Mouse (Mus musculus): Measurements from ENCODE around the gene Higd1b. TPM values are rescaled to one million over a fixed set of nuclear protein-coding genes. Genes with fewer than 3 reads are reported as not detected.

Gene Higd1b
- 13.7 and 14.5 TPM in 2 replicates for polyA plus RNA-seq (2015; fragmentation: Nextera tagmentation; extraction: Ambion mirVana)

DNA sequence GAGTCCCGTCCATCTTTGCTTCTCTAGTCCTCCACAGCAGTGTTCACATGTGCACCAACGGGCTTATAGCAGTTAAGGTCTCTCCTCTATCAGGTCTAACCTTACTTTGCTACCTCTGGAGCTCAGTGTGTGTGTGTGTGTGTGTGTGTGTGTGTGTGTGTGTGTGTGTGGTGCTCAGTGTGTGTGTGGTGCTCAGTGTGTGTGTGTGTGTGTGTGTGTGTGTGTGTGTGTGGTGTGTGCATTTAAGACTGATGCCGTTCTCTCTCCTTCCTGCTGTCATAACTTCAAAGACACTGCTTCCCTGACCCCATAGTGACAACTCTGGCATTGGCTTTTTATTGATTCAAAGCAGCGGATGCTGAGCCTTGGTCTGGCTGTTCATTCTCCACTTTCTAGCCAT, at the start of gene Higd1b:
Gene Higd1b (plus strand): TSS at position 301 of the 400 bp plus-strand sequence.
- H3K9me3 ChIP-seq (ENCODE audit: control insufficient read depth, low read length) = no peaks in the 10 kb centered on the region
- ATAC-seq = no peak
- H3K4me2 ChIP-seq (ENCODE audit: low read length) = no peak within 1 kb of the TSS
- no peak within 1 kb of the TSS for H3K27ac ChIP-seq (ENCODE audit: low read length)
- H3K27me3 ChIP-seq (replicated peaks; ENCODE audit: control insufficient read depth, insufficient read depth, low read length) = no peaks in the 10 kb centered on the region
- H3K4me1 ChIP-seq (replicated peaks; ENCODE audit: control insufficient read depth, insufficient read depth, low read length) = no peaks in the 10 kb centered on the region
- H3K36me3 ChIP-seq (ENCODE audit: control insufficient read depth, insufficient read depth) = peaks cover 9% of the 10 kb centered on the region; the same call in 1 of the 2 replicates
- H3K4me3 ChIP-seq (replicated peaks; ENCODE audit: low read length) = no peak within 1 kb of the TSS
- WGBS = 79% methylated on average over 4 of the region's 4 CpGs
- H3K9ac ChIP-seq (replicated peaks; ENCODE audit: low read depth, low read length) = no peak within 1 kb of the TSS

DNA sequence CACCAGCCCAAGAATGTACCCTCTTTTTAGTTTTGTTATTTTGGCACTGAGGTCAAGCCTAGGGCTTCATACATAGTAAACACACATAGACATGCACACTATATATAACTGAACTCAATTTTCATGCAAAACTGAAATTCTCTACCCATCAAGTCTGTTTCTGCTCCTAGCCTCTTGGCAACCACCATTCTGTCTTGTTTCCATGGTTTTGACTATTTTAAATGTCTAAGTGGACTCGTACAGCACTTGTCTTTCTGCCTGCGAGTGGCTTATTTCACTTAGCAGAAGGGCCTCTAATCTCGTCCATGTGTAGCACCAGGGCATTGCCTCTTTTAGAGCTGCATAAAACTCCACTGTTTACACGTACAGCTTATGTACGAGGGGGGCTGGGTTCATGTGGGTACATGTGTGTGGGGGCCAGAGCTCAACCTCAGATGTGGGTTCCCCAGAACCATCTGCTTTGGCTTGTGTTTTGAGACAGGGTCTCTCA, 47.9 kb upstream of the Higd1b start:
- no peak overlapping the region for H3K4me3 ChIP-seq (replicated peaks; ENCODE audit: low read length)
- ATAC-seq = no peak
- no peak overlapping the region for H3K27ac ChIP-seq (ENCODE audit: low read length)
- no peak overlapping the region for H3K4me2 ChIP-seq (ENCODE audit: low read length)
- WGBS = 72% methylated on average over 5 of the region's 5 CpGs
- no peaks in the 10 kb centered on the region for H3K9me3 ChIP-seq (ENCODE audit: control insufficient read depth, low read length)
- H3K36me3 ChIP-seq (ENCODE audit: control insufficient read depth, insufficient read depth) = no peaks in the 10 kb centered on the region
- no peak overlapping the region for H3K9ac ChIP-seq (replicated peaks; ENCODE audit: low read depth, low read length)
- no peaks in the 10 kb centered on the region for H3K4me1 ChIP-seq (replicated peaks; ENCODE audit: control insufficient read depth, insufficient read depth, low read length)
- no peaks in the 10 kb centered on the region for H3K27me3 ChIP-seq (replicated peaks; ENCODE audit: control insufficient read depth, insufficient read depth, low read length)

DNA sequence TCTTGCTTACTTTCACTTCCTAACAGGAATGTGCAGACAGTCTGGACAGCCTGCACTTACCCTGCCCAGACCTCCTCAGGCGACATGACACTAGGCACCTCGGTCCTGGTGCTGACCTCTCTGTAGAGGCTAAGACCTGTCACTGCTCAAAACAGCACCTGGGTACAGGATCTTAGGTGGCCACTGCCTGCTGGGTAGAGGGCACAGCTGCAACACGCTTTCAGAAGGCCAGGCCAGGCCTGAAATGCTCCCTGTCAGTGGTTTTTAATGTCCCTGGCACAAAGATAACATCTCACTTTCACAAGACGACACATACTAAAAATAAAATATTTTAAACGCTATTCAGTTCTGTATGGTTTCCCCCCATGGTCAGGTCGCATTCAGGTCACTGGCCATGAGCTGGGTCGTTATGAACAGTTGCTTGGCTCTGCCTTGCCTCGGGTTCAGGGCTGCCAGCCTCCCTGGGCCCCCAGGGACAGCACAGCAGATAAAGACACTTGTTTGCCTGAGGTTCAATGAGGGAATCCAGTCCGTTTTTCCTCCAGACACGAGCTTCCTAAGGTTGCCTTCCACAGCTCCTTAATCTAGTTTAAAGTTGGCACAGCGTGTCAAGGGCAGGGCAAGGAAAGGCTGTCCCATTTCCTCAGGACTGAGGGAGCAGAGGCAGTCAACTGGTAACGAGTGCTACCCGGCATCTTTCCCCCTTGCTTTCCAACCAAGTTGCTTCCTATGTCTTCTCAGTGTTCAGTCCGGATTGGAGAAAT, 43.8 kb upstream of the Higd1b start:
- Histone ChIP-seq H3K36me3 (ENCODE audit: control insufficient read depth, insufficient read depth) (no peaks in the 10 kb centered on the region; the same call in 1 of the 2 replicates), H3K9ac (replicated peaks; ENCODE audit: low read depth, low read length) (no peak overlapping the region), H3K4me2 (ENCODE audit: low read length) (no peak overlapping the region), H3K4me3 (replicated peaks; ENCODE audit: low read length) (no peak overlapping the region), H3K4me1 (replicated peaks; ENCODE audit: control insufficient read depth, insufficient read depth, low read length) (no peaks in the 10 kb centered on the region), H3K9me3 (ENCODE audit: control insufficient read depth, low read length) (no peaks in the 10 kb centered on the region), H3K27ac (ENCODE audit: low read length) (no peak overlapping the region), H3K27me3 (replicated peaks; ENCODE audit: control insufficient read depth, insufficient read depth, low read length) (no peaks in the 10 kb centered on the region)
- WGBS = 62% methylated on average over 14 of the region's 14 CpGs
- no peak for ATAC-seq

- Histone ChIP-seq H3K27ac (ENCODE audit: low read length) (no peak overlapping the region), H3K4me1 (replicated peaks; ENCODE audit: control insufficient read depth, insufficient read depth, low read length) (no peaks in the 10 kb centered on the region), H3K36me3 (ENCODE audit: control insufficient read depth, insufficient read depth) (no peaks in the 10 kb centered on the region; the same call in none of the 2 replicates), H3K27me3 (replicated peaks; ENCODE audit: control insufficient read depth, insufficient read depth, low read length) (no peaks in the 10 kb centered on the region), H3K4me2 (ENCODE audit: low read length) (no peak overlapping the region), H3K4me3 (replicated peaks; ENCODE audit: low read length) (no peak overlapping the region), H3K9ac (replicated peaks; ENCODE audit: low read depth, low read length) (no peak overlapping the region), H3K9me3 (ENCODE audit: control insufficient read depth, low read length) (no peaks in the 10 kb centered on the region)
- no peak for ATAC-seq
- WGBS = 58% methylated on average over 8 of the region's 8 CpGs
These were observed 41.5 kb upstream of the Higd1b start for GRCm38 (mm10) chr11:102794157-102794556.

GRCm38 (mm10) chr11:102803453-102803852, 32.2 kb upstream of the Higd1b start:
- WGBS = 86% methylated on average over 5 of the region's 5 CpGs
- Histone ChIP-seq H3K4me3 (replicated peaks; ENCODE audit: low read length) (no peak overlapping the region), H3K4me1 (replicated peaks; ENCODE audit: control insufficient read depth, insufficient read depth, low read length) (no peaks in the 10 kb centered on the region), H3K9ac (replicated peaks; ENCODE audit: low read depth, low read length) (no peak overlapping the region), H3K9me3 (ENCODE audit: control insufficient read depth, low read length) (no peaks in the 10 kb centered on the region), H3K4me2 (ENCODE audit: low read length) (no peak overlapping the region), H3K27me3 (replicated peaks; ENCODE audit: control insufficient read depth, insufficient read depth, low read length) (no peaks in the 10 kb centered on the region), H3K27ac (ENCODE audit: low read length) (no peak overlapping the region), H3K36me3 (ENCODE audit: control insufficient read depth, insufficient read depth) (peaks cover 15% of the 10 kb centered on the region)
- ATAC-seq = no peak

- no peak overlapping the region for H3K4me2 ChIP-seq (ENCODE audit: low read length)
- peaks cover 3% of the 10 kb centered on the region; the same call in 1 of the 2 replicates for H3K36me3 ChIP-seq (ENCODE audit: control insufficient read depth, insufficient read depth)
- WGBS = 73% methylated on average over 5 of the region's 5 CpGs
- H3K9me3 ChIP-seq (ENCODE audit: control insufficient read depth, low read length) = no peaks in the 10 kb centered on the region
- H3K27ac ChIP-seq (ENCODE audit: low read length) = no peak overlapping the region
- H3K4me3 ChIP-seq (replicated peaks; ENCODE audit: low read length) = no peak overlapping the region
- no peaks in the 10 kb centered on the region for H3K27me3 ChIP-seq (replicated peaks; ENCODE audit: control insufficient read depth, insufficient read depth, low read length)
- no peak overlapping the region for H3K9ac ChIP-seq (replicated peaks; ENCODE audit: low read depth, low read length)
- H3K4me1 ChIP-seq (replicated peaks; ENCODE audit: control insufficient read depth, insufficient read depth, low read length) = peaks cover 15% of the 10 kb centered on the region
- no peak for ATAC-seq
These were observed 27.4 kb upstream of the Higd1b start for GRCm38 (mm10) chr11:102808246-102808645.

- WGBS = 13% methylated on average over 4 of the region's 4 CpGs
- Histone ChIP-seq H3K9ac (replicated peaks; ENCODE audit: low read depth, low read length) (no peak overlapping the region), H3K27me3 (replicated peaks; ENCODE audit: control insufficient read depth, insufficient read depth, low read length) (no peaks in the 10 kb centered on the region), H3K4me2 (ENCODE audit: low read length) (no peak overlapping the region), H3K4me3 (replicated peaks; ENCODE audit: low read length) (no peak overlapping the region), H3K4me1 (replicated peaks; ENCODE audit: control insufficient read depth, insufficient read depth, low read length) (peaks cover 19% of the 10 kb centered on the region), H3K36me3 (ENCODE audit: control insufficient read depth, insufficient read depth) (peaks cover 3% of the 10 kb centered on the region; the same call in 1 of the 2 replicates), H3K27ac (ENCODE audit: low read length) (peak overlapping the region; percentile 23; the same call in 1 of the 2 replicates), H3K9me3 (ENCODE audit: control insufficient read depth, low read length) (no peaks in the 10 kb centered on the region)
- ATAC-seq = peak; percentile 65
These were observed 24.7 kb upstream of the Higd1b start for GRCm38 (mm10) chr11:102810721-102811485.

DNA sequence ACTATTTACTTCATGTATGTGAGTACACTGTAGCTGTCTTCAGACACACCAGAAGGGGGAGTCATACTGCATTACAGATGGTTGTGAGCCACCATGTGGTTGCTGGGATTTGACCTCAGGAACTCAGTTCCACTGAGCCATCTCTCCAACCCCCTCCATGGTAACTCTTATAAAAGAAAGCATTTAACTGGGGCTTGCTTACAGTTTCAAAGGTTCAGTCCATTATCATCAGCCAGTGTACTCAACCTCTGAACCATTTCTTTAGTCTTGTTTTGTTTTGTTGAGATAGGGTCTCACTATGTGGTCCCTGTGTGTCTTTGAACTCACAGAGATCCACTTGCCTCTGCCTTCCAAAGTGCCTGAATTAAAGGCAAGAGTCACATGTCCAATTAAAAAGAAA, 20.8 kb upstream of the Higd1b start:
- ATAC-seq = no peak
- H3K4me2 ChIP-seq (ENCODE audit: low read length) = no peak overlapping the region
- no peak overlapping the region for H3K4me3 ChIP-seq (replicated peaks; ENCODE audit: low read length)
- H3K4me1 ChIP-seq (replicated peaks; ENCODE audit: control insufficient read depth, insufficient read depth, low read length) = peaks cover 35% of the 10 kb centered on the region
- H3K27me3 ChIP-seq (replicated peaks; ENCODE audit: control insufficient read depth, insufficient read depth, low read length) = no peaks in the 10 kb centered on the region
- peaks cover 3% of the 10 kb centered on the region; the same call in 1 of the 2 replicates for H3K36me3 ChIP-seq (ENCODE audit: control insufficient read depth, insufficient read depth)
- no peak overlapping the region for H3K27ac ChIP-seq (ENCODE audit: low read length)
- H3K9ac ChIP-seq (replicated peaks; ENCODE audit: low read depth, low read length) = no peak overlapping the region
- no peaks in the 10 kb centered on the region for H3K9me3 ChIP-seq (ENCODE audit: control insufficient read depth, low read length)

All from forebrain, embryonic 16.5 days (tissue).